Mouse (Mus musculus) thymus, adult 2 months (tissue): ENCODE results near the gene Ogt. TPM values are rescaled to one million over a fixed set of nuclear protein-coding genes. Genes with fewer than 3 reads are reported as not detected.

Experiments
- DNase-seq: peaks from one replicate; pipeline ENCODE4 v3.0.0; 2021
- H3K27ac ChIP-seq: fragments of 200-500 bp; 2 replicates; pipeline ENCODE4 v1.5.1; 2012; ENCODE audit warnings: low read length, control low read depth; ENCODE audit not compliant: control insufficient read depth, insufficient read depth
- H3K27me3 ChIP-seq: fragments of 200-500 bp; 2 replicates; pipeline ENCODE4 v1.6.1; 2012; ENCODE audit warnings: mild to moderate bottlenecking, low read length, moderate library complexity, mixed read lengths; ENCODE audit not compliant: control insufficient read depth, insufficient read depth
- H3K36me3 ChIP-seq: fragments of 200-500 bp; 2 replicates; pipeline ENCODE4 v1.6.1; 2012; ENCODE audit warnings: mild to moderate bottlenecking, low read length, moderate library complexity; ENCODE audit not compliant: control insufficient read depth, insufficient read depth
- H3K4me1 ChIP-seq: fragments of 200-500 bp; replicated peaks from 2 replicates; pipeline ENCODE4 v1.6.1; 2012; ENCODE audit warnings: low read length; ENCODE audit not compliant: control insufficient read depth, insufficient read depth
- H3K4me3 ChIP-seq: fragments of 200-500 bp; 2 replicates; pipeline ENCODE4 v1.5.1; 2012; ENCODE audit warnings: mild to moderate bottlenecking, low read length, control low read depth, moderate library complexity; ENCODE audit not compliant: control insufficient read depth, insufficient read depth
- CTCF ChIP-seq: fragments of 200-500 bp; IDR thresholded peaks from 2 replicates; pipeline ENCODE4 v1.5.1; 2012; ENCODE audit warnings: mild to moderate bottlenecking, control low read depth, low read length, moderate library complexity, borderline replicate concordance; ENCODE audit not compliant: control insufficient read depth, poor library complexity, insufficient read depth; ENCODE audit errors: extremely low read depth
- POLR2A ChIP-seq: fragments of 200-500 bp; IDR thresholded peaks from 2 replicates; pipeline ENCODE4 v1.6.1; 2012; ENCODE audit warnings: mild to moderate bottlenecking, low read length, control low read depth, moderate library complexity; ENCODE audit not compliant: control insufficient read depth, poor library complexity, insufficient read depth; ENCODE audit errors: extremely low read depth
- WGBS: fragments of 180-500 bp; shearing (Covaris S2); methylation state at CpG from one replicate; pipeline ENCODE4 v1.1.7; 2018; 5-methylcytosine and 5-hydroxymethylcytosine counted together
- polyA plus RNA-seq: library from polyadenylated mRNA; depleted of rRNA; stranded (reverse); fragments of >200 nt; gene quantifications from 2 replicates; pipeline ENCODE4 v1.2.3, GENCODE M21; 2012

Gene Ogt
- polyA plus RNA-seq, 1 experiment = 229 TPM

GRCm38 (mm10) chrX:101639306-101639705, 554 bp upstream of the Ogt start:
- TF ChIP-seq CTCF (no peak), POLR2A (no peak)
- Histone ChIP-seq H3K36me3 (peaks cover 11% of the 10 kb centered on the region), H3K27me3 (no peaks in the 10 kb centered on the region), H3K27ac (peak overlapping the region; percentile 16; the same call in 1 of the 2 replicates), H3K4me3 (no peak overlapping the region), H3K4me1 (peaks cover 2% of the 10 kb centered on the region)
- WGBS = 4% methylated on average over 13 of the region's 13 CpGs
- peak; percentile 4 for DNase-seq

DNA sequence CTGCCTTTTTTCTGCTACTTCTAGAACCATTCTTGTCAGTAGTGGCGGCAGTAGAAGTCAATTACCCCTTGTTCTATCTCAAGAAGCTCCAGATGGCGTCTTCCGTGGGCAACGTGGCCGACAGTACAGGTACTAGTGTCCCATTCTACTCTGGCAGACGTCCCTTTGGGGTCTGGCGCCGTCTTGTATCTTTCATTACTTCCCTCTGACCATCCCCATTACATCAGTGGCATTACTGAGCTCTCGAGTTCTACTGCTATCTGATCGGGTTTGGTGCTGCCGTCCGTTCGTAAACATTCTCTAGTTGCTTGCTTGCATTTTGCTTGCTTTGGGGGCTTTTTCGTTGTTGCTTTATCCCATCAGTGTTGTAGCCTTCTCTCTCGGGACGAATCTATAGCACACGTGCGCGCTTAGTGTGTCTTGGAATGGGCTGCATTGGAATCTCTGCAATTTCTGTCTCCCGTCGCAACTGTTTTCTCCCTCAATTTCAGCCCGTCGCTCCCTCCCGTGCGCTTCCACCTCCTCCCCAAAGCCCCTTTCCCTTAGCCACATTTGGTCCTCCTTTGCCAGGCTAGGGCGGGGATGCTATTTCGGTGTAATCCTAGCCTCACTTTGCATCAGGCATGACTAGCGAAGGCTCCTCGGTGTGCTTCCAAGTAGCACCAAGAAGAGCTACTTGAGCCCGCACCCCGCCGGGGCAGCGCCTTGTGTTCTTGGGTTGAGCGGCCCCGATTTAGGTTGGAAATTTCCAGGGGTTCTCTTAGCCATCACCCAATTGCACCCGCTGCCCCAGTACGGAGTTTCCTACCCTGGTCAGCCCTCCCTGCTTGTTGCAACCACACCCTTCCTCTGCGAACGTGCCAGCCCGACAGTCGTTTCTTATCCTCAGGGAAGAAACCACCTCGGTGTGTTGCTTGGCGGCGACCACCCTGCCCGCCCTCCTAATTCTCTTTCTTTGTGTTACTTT, 617 bp downstream of the Ogt start:
- Histone ChIP-seq H3K4me3 (peak overlapping the region; percentile 99), H3K27ac (peak overlapping the region; percentile 43), H3K36me3 (peaks cover 11% of the 10 kb centered on the region), H3K4me1 (peaks cover 2% of the 10 kb centered on the region), H3K27me3 (no peaks in the 10 kb centered on the region)
- WGBS = 2% methylated on average over 45 of the region's 45 CpGs
- peak; percentile 30 for DNase-seq
- TF ChIP-seq POLR2A (no peak), CTCF (no peak)

DNA sequence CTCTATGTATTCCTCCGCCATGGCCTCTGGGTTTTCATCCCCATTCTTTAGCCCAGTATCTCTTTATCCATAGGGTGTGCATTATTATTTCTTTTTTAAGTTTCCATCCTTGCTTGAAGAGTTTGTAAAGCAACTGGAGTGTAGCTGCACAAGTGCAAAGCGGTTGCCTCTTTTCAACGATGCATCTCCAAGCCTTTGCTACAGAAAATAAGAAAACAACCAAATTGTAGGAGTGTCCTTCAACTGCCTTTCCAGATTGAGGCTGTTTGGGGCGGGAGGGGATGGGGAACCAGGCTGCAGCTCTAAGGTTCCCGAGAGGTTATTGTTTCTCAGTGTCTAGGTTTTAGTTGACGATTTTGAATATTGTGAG, 1.3 kb downstream of the Ogt start:
- no peak overlapping the region for H3K27ac ChIP-seq
- no peak for DNase-seq
- WGBS = 1% methylated on average over 6 of the region's 6 CpGs

GRCm38 (mm10) chrX:101642091-101642490, 2.2 kb downstream of the Ogt start:
- WGBS = 6% methylated on average over 5 of the region's 5 CpGs
- DNase-seq = no peak
- Histone ChIP-seq H3K4me1 (peaks cover 2% of the 10 kb centered on the region), H3K36me3 (peaks cover 18% of the 10 kb centered on the region), H3K4me3 (no peak overlapping the region), H3K27me3 (no peaks in the 10 kb centered on the region), H3K27ac (no peak overlapping the region)
- TF ChIP-seq CTCF (no peak), POLR2A (no peak)

More for the DNA sequence above, 1.3 kb downstream of the Ogt start:
- peak overlapping the region; percentile 99 for H3K4me3 ChIP-seq
- TF ChIP-seq POLR2A (no peak), CTCF (no peak)
- no peaks in the 10 kb centered on the region for H3K27me3 ChIP-seq
- H3K4me1 ChIP-seq = peaks cover 2% of the 10 kb centered on the region
- H3K36me3 ChIP-seq = peaks cover 11% of the 10 kb centered on the region

DNA sequence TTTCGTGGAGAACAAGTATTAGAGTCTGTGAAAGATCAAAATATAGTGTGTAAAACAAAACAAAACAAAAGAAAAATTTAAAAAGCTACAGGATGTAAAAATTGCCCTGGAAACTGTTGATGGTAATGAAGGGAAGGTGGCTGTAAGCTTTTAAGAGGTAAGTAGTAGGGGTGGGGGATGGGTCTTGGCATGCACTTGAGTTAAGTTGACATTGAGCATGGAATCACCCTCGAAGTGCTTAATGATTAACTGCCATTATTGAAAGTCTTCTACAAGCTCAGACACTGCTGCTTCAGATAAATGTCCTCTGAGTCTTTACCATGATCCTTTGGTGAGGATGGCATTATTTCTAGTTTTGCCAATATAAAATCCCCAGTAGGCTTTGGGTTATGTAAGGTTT, 5.4 kb downstream of the Ogt start:
- no peak for DNase-seq
- Histone ChIP-seq H3K36me3 (peaks cover 19% of the 10 kb centered on the region), H3K4me3 (no peak overlapping the region), H3K27me3 (no peaks in the 10 kb centered on the region), H3K4me1 (peaks cover 2% of the 10 kb centered on the region), H3K27ac (no peak overlapping the region)
- 86% methylated on average over 2 of the region's 2 CpGs for WGBS
- TF ChIP-seq POLR2A = no peak
- no peak for TF ChIP-seq CTCF

DNA sequence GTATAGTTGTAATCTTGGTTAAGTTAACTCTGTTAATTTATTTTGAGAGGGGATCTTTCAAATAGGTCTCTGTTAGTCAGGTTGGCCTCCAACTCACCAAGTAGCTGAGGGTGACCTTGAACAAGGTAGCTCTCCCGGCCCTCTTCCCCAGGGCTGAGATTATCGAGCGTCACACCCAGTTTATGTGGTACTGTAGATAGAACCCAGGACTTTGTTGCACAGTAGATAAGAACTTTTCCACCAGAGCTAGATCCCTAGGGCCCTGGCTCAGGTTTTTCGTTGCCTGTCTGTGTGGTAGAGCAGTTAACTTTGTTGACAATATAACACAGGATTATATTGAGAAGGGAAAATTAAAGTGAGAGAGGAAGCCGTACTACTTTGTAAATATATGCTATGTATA, 6.8 kb downstream of the Ogt start:
- Histone ChIP-seq H3K4me1 (peaks cover 2% of the 10 kb centered on the region), H3K27ac (no peak overlapping the region), H3K27me3 (no peaks in the 10 kb centered on the region), H3K4me3 (no peak overlapping the region), H3K36me3 (peaks cover 29% of the 10 kb centered on the region)
- DNase-seq = no peak
- 95% methylated on average over 5 of the region's 5 CpGs for WGBS
- no peak for TF ChIP-seq POLR2A
- TF ChIP-seq CTCF = no peak
